Mouse (Mus musculus) small intestine, adult 2 months (tissue): ENCODE measurements around the gene Jph3.

Experiments
- CTCF ChIP-seq: fragments of 200-500 bp; IDR thresholded peaks from 2 replicates; pipeline ENCODE4 v1.5.1; 2012; ENCODE audit warnings: low read depth, mild to moderate bottlenecking, control low read depth, inconsistent platforms, low read length, moderate library complexity, mixed read lengths; ENCODE audit not compliant: insufficient replicate concordance, insufficient read length; ENCODE audit errors: extremely low read depth
- POLR2A ChIP-seq: fragments of 200-500 bp; IDR thresholded peaks from 2 replicates; pipeline ENCODE4 v1.6.1; 2012; ENCODE audit warnings: low read depth, mild to moderate bottlenecking, control low read depth, inconsistent platforms, low read length, moderate library complexity

DNA sequence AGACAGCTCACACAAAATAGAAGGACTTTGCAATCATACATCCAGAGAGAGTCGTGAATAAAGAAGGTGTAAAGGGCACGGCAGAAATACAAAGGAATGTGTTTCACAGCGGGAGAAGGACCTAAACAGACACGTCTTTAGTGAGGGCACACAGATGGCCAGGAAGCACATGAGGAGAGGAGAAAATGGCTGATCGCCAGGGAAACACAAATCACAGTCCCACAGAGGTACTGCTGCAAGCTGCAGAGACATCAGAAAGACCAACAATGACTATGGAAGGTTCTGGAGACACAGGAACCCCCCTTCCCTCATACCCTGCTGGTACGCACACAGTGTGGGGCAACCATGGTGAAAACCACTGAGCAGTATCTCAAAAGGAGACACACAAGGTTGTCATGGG lies 8.4 kb upstream of the Jph3 start:
- TF ChIP-seq CTCF (no peak), POLR2A (no peak)
